Mouse (Mus musculus): Measurements from ENCODE around the gene Tnn.

Gene Tnn

DNA sequence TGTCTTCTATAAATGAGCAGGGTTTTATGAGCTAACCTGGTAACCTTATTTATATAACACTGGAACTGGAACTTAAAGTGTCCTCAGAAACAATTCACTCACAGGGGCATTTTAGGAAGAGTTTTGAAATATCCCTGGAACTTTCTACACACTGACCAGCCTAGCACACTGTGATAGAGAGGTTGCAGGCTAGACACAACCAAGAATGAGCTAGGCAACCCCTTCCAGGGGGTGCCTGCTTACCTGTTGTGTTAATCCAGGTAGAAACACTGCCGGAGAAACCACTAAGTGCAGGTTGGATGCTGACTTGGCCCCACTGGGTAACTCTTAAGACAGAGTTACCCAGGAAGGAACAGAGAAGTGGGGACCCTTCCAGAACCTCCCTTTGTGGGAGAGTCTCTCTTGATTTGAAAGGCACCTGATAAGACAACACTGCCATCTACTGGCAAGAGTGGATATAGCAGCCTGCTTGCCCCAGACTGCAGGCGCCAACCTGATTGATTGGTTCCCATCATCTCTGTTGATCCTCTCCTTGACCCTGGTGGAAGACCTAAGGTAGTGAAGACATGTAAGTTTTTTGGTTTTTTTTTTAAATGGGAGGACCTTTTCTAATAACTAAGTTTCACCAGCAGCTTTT is 72.5 kb downstream of the Tnn start:
- DNase-seq: peak; percentile 89

DNA sequence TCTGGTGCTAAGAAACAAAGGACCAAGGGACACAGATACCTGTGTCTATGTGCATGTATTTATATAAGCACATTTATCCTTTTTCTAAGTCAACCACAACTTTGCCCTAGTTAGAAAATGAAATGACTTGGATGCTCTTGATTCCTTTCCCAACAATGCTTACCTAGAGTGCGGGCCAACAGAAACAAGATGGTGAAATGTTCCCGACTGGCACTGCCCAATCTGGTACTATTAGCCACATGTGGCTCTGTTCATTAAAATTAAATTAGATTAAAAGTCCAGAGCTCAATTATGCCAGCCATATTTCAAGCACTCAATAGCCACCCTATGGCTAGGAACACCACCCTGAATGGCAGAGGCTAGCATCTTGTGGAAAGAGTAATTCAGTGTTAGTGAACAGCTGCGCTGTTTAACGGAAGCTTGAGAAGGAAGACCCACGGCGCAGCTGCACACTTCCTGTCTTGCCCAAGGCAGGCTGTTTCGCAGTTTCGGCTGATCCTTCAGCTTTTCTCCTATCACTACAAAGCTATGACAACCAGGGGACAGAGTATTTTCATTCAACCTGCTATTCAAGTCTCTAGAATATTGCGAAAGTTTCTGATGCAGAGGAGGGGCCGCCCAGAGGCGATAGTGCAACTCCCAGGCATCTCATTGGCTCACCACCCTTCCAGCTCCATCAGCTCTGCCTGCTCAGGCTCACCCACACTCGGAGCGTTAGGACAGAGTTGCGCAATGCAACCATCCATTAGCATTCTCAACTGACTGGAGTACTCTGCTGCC is 74.3 kb downstream of the Tnn start:
- DNase-seq: peak; percentile 21

DNA sequence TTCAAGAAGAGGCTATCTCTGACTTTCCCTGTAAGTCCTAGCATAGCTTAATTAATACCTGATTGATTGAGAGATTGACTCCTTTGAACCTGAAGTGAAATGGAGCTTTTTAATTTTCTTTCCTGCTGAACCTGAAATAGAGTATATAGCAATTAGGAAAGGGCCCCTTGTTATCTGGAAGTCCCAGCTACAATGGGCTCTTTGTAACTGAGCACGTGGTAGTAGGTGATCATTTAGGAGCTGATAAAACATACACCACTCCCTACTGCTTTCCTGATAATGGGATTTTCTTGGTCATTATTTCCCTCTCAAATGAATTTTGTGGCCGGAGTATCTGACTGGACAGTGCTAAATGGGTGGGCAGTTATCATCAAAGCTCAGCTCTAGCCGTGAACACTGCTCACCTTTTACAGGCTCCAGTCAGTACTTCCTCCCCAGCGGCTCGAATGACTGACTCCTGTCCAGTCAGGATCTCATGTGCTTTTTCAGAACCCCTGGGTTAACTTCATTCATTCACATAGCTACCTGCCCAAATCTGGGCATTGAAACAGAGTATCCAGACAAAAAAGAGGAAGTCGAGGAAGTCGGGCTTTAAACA is 88.7 kb downstream of the Tnn start:
- DNase-seq: no peak

DNA sequence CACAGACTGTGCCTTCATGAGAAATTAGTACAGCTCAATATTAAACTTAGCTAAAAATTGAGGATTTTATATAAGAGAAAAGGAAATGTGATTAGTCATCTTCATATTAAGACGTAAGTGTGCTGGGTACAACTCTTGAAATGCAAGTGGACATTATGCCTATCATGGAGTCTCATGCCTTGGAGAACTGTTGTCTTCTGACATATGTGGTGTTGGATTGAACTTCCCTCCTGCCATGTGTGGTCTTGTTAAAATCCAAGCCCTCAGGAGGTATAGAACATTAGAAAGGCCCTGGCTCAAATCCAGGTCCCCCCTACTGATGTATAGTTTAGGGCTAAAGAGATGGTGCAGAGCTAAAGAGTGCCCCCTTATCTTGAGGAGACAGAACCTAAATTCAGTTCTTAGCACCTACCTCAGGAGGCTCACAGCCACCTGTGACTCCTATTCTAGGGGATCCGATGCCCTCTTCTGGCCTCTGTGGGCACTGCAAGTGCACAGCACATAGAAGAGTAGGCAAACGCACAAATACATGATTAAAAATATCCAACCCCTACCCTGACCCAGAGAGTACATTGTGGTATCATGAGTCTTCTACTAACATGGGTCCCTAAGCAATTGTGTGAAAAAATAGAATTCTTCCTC is 91.5 kb downstream of the Tnn start:
- DNase-seq: peak; percentile 56

DNA sequence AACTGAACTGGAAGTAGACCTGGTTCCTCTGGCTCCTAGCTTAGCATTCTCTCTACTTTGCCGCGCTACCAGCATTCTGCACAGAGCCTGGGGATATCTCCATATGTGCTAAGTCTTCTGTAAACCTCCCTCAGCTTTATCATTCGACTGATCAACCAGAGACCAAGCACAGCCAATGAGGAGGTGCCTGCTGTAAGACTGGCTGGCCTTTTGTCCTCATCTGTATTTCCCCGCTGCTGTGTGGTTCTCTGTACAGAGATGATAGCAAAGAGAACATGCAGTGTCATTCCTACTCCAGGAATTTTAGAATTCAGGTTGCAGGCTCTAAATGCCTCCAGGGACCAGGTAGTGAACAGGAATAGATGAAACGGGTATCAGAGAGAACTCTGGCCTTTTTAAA is 92.1 kb downstream of the Tnn start:
- no peak for DNase-seq

DNA sequence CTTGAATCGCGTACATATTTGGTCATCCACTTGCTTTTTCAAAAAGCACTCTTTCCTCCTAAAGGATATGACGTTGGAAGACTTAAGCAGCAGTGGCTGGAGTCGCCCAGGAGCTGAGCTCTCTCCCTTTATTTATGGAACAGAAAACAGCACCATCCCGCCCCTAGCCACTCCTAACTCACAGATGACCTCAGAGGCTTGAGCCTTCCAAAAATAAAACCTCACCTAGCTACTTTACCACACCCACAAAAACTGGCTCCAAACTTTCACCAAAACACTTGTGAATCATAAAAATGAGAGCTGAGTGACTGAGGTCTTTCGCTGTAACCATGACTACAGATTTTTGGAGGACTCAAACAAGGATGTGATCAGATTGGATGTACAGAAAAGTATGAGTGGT is 92.8 kb downstream of the Tnn start:
- no peak for DNase-seq

DNA sequence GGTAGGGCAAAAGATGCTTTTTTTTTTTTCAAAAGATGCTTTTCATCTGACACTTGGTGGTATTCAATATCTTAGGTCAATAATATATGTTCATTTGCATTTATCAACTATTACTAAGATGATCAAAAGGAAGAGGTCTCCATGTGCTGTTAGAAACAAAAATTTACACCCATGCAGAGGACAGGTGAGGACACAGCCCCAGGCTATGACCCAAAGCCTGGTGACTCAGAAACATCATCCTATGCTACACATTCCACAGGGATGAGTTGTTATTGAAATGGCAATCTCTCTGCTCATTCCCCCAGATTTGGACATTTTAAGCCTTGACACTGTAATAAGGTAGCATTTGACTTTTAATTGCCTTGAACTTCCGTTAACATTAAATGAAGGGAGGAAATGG is 93.5 kb downstream of the Tnn start:
- DNase-seq: no peak

DNA sequence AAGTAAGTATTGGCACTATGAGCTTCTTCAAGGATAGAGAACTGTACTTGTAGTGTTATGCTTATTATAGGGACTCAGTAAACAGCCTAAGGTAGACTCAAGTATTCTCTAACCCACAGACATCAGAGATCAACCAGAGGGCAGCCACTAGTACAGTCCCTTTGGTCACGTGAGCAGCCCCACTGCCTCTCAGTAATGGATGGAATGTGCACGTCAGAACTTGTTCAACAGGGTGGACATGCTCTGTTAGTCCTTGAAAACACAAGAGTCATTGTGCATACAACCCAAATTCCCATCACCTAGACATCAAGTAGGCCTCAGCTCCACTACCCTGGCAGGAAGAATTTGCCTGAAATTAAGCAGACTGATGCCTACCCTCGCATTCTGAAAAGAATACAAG is 95.7 kb downstream of the Tnn start:
- DNase-seq: peak; percentile 56

DNA sequence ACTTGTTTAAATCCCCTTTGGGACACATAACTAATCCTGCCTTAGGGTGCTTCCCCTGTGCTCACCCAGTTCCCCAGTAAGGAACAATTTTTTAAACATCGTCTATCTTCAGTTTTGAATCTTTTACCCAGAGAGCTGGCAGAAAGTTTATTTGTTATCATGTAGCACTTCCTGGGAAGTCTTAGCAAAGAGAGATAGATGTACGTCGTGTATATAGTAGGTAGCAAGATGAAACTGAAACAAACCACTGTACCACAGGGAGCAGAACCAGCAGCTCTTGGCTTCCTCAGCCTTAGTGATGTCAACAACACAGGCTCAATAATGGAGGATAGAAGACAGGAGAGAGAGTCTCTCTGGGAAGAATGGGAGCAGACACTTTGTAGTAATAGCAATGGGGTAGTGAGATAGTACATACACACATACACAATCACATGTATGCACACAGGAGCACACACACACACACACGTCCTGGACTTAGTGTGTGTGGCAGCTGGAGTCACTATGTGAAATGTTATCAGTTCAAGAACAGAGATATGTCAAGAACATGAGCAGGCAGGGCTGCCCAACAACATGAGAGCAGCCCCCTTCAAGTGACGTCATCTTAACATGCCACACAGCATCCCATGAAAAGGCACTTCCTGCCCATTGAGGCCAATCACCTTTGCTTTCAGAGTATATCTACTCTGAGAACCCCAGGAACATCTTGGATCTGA is 98.9 kb downstream of the Tnn start:
- DNase-seq: no peak

DNA sequence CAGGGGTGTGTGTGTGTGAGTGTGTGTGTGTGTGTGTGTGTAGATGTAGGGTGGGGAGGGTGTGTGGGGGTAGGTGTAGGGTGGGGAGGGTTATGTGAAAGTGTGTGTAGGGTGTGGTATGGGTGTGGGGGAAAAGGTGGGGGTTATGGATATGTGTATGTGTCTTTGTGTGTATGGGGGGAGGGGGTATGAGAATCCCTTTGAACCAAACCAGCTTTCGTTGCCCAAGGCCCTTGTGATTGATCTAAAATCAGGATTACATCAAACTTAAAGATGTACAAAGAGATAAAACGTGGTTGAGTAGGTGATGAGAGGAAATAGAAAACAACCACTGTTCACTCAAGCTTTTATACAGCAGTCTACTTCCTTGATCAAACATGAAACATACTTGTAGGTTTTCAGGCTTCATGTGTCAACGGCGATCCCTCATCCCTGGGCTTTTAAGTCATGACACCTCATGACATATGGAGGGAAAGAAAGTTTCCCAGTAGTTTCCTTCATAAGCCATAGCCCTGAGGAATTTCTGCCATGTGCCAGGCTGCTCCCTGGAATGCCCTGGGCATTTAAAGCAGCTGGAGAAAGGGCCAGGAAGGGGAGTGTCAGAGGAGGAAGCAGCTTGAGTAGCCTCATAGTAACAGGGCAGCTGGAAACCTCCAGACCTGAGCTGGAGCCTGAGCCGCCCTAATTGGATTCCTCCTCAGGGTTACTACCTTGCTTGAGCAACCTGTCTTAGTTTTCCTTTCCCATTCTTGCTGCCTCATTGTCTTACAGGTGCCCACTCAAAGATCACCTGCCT is 99.7 kb downstream of the Tnn start:
- peak; percentile 19 for DNase-seq

DNA sequence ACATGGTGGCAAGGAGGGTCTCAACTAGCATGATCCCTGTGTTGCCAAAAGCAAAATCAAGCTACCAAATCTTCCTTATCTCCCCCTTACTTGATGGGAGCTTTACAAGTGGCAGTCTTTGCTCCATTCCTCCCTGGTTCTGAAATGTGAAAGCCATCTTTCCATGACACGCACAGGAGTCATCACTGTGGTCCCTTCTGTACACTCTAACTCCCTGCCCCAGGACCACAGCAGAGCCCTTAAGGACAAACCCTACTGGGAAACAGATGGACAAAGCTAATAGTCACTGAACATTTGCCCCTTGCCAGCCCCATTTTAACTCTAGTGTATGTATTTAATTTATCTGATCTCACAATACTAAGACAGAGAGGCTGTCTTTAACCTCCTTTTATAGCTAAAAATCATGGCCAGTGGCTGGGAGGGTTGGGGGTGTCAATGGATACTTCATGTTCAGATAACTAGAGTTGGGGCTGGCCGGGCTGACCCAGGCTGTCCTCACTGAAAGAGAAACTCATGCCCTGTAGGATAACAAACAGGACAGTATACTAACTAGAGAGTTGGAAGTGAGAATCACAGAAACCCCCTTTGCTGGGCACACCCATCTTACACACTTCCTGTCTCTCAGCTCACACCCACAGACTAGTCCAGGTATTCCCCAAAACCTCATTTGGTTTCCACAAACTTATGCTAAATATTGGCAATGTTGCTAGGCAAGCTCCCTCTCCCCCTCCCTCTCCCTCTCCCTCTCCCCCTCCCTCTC is 100.6 kb downstream of the Tnn start:
- no peak for DNase-seq

DNA sequence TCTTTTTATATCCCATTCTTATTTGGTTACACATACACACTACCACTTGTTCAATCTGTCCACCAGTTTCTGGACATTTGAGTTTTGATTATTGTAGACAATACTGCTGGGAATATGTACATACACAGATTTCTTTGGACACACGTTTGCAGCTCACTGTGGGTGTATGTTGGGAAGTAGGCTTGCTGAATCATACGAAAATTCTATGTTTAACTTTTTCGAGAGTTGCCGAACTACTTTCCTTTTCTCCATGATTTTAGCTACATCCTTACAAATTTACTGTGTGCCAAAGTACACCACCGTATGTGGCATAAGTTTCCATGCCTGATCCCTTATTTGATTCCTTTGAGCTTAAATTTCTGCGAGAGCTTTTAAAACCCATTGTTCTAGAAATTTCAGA is 102.5 kb downstream of the Tnn start:
- no peak for DNase-seq

DNA sequence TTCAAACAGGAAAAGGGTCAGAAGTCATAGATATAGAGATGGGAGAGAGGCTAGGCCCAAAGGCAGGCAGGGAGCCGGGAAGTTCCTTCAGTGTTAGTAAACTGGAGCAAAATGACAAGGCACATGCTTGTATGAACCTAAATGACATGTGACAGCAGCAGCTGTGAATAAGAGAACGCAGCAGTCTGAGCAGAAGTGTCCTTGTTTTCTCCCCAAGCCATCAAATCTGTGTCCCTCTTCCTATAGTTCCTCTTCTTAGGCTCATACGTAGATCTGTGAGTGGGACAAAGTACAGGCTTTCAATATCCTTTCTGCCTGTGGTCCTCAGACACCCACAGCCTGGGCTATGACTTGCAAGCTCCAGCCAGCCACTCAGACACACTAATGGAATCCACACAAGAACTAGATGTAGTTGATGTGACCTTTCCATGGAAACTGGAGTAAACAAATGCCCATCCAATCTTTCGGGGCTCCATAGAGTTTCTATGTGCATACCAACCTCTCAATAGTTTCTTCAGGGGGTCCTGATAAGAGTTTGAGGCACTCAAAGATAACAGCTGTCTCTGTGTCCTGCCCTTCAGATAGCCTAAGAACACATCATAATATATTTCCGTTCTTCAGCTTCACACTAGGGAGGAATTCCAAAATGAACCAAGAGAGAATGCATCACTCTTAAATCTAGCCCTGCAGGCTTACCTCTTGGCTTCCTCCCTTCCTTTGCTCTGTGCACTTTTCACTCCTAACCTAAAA is 104.1 kb downstream of the Tnn start:
- DNase-seq: no peak

DNA sequence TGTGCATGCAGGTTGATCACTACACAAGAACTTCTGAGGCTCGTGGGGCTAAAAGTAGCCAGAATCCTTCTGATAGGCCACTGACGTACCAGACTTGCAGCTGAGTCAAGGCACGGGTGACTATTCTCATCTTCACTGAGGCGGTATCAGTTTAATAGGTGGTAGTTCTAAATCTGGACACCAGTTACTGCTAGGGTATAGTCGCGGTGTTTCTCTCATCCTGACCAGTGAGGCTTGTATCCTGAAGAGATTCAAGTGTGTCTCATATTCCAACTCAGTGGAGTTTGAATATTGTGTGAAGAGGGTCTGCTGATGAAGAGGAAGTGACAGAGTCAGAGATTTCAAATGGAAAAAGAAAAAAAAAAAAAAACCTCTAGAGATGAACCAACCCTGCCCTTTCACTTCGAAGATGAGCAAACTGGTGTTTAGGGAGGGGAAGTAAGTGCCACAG is 105.9 kb downstream of the Tnn start:
- no peak for DNase-seq

DNA sequence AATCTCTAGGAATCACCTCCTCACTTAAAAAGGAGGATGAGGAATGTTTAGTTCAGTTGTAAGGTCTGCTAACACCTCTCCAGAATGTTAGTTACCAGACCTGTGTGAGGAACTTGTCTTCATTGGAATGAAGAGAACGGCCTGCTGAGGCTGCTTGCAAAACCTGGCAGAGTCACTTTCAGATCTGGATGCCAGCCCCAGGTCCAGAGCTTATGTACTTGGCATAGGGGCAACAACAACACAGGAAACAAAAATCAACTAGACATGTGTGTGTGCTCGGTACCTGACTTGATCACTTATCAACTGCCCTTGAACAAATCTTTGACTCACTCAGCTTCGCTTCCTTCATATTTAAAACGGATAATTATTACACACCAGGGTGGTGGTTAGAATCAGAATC is 106.6 kb downstream of the Tnn start:
- DNase-seq: no peak

DNA sequence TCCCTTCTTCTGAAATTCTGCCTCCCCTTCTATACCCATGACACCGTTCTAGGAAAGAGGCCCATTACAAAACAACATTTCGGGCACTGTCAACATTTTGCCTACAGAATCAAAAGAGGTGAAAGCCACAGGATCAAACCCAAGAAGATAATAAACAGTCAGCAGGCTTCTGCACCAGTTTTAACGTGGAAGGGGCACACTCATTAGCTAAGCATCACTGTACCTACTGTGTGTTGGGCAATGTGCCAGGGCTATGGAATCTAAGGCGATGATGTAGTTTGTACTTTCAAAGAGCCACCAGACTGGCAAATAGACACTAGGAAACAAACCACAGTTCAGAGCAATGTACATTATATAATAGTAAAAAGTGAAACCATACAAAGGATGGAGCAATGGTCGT is 107.4 kb downstream of the Tnn start:
- DNase-seq: no peak

DNA sequence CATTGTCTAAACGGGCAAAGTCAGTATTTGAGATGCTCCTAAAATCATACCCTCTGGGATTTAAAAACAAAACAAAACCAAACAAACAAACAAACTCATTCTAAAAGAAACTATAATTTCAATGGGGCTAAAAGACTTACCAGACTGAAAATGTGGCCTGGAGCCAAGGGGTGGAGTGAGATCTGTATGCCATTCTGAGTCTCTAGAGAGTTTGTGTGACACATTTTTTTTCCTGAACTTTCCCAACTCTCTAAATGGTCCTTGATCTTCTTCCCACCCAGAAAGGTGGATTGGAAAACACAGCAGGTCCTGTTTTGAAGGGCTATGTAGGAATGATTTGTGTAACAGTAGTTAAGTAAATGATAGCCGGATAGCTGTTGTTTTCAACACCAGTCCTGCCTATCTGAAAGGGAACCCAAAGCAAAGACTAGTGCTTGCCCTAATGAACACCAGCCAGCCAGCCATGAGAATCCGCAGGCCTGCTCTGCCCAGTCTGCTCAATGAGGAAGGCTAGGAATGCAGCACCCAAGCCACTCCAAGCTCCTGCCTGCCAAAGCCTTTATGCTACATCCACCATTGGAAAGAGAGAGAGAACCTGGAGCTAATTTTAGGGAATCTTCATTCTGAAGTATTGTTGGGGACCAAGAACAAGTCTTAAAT is 108.2 kb downstream of the Tnn start:
- DNase-seq: peak; percentile 56

DNA sequence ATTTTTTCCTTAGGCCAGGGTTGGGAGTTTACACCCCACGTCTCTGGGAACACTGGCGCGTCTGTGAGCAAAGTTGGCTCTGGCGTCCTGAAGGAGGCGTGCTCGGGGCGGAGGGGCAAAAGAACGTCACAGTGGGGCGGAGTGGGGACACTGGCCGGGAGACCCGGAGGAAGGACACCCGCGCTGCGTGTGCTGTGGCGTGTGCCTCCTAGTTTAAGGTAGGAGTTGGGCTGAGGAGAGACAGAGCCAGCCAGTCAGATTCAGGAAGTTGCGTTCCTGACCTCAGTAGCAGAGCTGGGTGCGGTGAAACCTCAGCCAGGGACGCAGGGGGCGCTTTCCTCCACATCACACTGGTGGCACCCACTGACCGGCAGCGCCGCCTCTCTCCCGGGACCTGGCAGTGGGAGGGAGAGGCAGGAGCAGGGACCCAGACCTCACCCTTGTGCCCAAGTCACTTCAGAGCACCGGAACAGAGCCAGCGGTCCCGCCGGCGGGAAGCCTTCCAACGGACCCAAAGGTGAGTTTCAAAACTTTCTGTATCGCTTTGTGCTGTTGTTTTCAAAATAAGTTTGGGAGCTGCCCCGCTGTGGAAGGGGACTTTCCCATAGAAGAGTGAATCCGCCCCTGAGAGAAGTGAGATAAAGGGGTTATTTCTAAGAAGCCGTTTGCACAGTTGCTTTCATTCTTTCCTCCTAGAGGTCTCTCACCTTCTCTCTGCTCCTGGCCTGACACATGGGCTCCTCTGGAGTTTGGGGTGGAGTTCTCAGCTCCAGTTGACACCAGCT is 109.0 kb downstream of the Tnn start, which contains the start of gene 4930523C07Rik:
Gene 4930523C07Rik (plus strand): TSS at position 146 of the 785 bp plus-strand sequence.
- peak; percentile 86 for DNase-seq
